Mouse (Mus musculus): ENCODE data around the gene Stk10.

Stk10 gene

DNA sequence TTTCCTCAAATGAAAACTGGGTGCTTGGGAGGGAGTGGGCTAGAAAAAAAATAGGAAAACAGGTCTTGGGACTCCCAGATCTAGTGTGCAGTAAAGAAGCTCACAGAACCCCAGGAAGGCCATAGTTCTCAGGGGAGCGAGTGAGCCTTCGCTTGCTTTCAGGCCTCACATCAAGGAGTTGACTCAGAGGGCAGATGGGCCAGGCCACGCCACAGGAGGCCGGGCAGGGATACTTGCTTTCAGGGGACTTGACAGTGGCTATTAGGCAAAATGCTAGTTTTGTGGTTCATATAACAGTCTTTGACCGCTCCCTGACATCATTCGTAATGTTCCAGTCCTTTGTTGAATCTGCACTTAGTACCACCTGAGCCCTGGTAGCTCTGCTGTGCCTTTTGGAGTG is 90.8 kb downstream of the Stk10 start:
- in situ Hi-C loops (cut with MboI, MseI), result loop anchor here (25.0 kb wide), 1 partner anchor 513 kb away; the partner anchor contains the start of gene Fgf18

DNA sequence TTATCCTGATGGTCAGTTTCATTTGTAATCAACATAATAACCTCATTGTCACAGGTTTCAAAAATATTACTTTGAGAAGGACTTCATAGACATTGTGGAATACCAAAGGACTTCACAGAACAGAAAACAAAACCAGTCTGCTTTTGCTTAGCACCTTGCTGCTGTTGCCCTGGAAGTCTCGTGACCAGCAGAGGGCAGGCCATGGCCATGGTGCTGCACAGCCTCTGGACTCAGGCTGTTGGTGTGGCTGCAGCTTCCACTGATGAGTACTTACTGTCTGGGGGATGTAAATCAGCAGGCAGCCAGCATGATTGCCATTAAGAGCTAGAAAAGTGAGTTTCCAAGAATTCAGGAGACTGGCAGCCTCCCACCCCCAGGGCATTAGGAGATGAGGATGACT is 92.6 kb downstream of the Stk10 start:
- in situ Hi-C loops (cut with MboI, MseI), result loop anchor here (5.0 kb wide), 1 partner anchor 82 kb away; no protein-coding TSS in a partner anchor

- in situ Hi-C loops (cut with MboI, MseI), result loop anchor here (5.0 kb wide), 1 partner anchor 81 kb away; no protein-coding TSS in a partner anchor
Measured at GRCm38 (mm10) chr11:32626079-32626478, 93.0 kb downstream of the Stk10 start.

GRCm38 (mm10) chr11:32627900-32628299 is 94.8 kb downstream of the Stk10 start:
- in situ Hi-C loops (cut with MboI, MseI), result loop anchor here (5.0 kb wide), 1 partner anchor 79 kb away; no protein-coding TSS in a partner anchor

DNA sequence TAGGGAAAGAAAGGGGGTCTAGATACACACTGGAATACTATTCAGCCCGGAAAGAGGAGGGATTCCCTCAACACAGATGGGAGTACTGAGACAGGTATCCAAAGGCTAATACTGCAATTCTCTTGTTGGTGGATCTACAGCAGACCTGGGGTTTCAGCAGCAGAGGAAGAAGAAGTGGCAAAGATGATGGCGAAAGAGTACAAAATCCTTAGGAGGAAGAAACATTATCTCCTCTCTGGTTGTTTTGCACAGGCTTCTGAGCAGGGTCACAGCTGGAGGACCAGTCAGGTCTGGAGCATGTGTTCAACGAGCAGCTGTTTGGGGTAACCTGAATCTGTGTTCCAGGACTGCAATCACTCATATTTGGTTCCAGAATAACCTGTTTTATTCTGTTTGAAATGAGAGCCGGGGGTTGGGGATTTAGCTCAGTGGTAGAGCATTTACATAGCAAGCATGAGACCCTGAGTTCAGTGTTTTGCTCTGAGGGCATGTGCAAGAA is 96.7 kb downstream of the Stk10 start:
- in situ Hi-C loops (cut with MboI, MseI), result loop anchor here (5.0 kb wide), 1 partner anchor 78 kb away; no protein-coding TSS in a partner anchor

DNA sequence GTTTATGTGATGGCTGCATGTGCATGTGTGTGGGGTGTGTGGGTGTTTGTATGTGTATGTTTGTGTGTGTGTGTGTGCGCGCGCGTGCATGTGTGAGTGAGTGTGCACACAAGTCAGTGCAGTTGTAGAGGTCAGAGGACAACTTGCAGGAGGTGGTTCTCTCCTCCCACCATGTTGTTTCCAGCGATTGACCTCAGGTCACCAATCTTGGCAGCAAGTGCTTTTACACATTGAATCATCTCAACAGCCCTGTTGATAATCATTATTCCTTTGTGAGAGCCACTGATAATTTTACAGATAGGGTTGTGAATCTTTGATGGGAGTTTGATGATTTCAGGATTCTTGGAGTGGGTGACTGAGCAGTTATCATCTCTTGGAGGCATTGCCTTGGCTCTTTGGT is 99.6 kb downstream of the Stk10 start:
- in situ Hi-C loops (cut with MboI, MseI), result no loop called here

- in situ Hi-C loops (cut with MboI, MseI), result no loop called here
Measured at GRCm38 (mm10) chr11:32633542-32633941, 100.4 kb downstream of the Stk10 start.

GRCm38 (mm10) chr11:32634143-32634542 is 101.0 kb downstream of the Stk10 start:
- in situ Hi-C loops (cut with MboI, MseI), result no loop called here

GRCm38 (mm10) chr11:32634842-32635241 is 101.7 kb downstream of the Stk10 start:
- in situ Hi-C loops (cut with MboI, MseI), result no loop called here

DNA sequence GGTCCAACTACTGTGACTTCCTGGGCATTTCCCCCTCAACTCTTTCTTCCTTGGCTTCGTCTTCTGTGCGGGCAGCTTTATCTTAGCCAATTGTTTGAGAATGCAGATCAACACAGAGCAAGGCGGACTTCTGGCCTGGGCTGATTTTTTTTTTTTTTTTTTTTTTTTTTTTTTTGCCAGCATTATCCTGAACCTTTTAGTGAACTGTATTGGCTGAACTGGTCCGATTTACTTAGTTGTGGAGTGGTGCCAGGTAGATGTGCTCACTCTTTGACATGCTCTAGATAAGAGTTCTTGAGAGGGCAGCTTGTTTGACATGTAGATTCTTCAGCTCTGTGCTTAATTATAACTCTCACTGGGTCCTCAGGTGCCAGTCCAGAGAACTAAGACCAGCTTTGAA is 103.2 kb downstream of the Stk10 start:
- in situ Hi-C loops (cut with MboI, MseI), result no loop called here

DNA sequence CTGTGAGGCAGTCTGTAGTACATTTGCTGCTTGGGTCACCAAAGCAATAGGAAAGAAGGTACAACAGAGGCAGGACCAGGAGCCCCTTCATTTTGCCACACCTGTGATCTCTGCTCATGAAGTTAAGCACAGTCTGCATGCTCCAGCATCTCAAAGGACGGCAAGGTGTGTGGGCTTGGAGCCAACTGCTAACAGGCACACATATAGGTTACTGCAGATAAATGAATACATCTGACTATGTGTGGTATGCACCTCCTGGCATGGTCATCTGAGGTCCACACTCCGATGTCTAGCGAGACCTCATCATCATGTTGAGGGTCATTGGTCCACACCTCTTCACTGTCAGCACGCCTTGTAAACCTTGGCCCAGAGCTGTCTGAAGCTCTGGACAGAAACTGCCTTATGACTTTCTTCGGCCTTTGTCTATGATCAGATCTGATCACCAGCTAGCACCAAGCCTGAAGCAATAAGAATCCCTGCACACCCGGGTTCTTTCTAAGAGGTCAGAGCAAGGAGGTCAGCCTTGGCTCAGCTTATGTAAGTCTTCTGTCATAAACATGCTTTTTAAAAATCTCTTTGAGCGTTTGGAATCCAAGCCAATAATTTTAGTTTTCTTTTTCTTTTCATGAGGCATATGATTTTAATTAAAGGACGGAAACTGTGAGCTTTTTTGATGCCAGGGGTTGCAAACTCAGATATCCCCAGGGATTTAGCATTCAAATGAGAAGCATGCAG is 105.6 kb downstream of the Stk10 start:
- in situ Hi-C loops (cut with MboI, MseI), result no loop called here

DNA sequence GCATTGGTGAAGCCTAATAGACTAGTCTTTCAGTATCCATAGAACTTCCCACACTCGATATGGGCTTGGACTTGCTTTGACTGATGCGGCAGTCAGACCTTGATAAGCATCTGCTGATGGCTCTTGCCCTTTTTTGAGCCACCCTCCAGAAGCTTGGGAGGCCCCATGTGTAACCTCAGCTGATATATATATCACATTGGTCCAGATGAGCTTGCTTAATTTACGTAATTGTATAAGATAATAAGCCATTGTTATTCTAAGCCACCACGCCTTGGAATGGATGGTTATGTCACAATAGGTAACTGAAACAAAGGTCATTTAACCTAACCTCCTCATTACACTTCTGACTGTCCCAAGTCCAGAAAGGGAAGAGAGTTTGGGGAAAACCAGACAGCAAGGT is 107.5 kb downstream of the Stk10 start:
- in situ Hi-C loops (cut with MboI, MseI), result no loop called here

DNA sequence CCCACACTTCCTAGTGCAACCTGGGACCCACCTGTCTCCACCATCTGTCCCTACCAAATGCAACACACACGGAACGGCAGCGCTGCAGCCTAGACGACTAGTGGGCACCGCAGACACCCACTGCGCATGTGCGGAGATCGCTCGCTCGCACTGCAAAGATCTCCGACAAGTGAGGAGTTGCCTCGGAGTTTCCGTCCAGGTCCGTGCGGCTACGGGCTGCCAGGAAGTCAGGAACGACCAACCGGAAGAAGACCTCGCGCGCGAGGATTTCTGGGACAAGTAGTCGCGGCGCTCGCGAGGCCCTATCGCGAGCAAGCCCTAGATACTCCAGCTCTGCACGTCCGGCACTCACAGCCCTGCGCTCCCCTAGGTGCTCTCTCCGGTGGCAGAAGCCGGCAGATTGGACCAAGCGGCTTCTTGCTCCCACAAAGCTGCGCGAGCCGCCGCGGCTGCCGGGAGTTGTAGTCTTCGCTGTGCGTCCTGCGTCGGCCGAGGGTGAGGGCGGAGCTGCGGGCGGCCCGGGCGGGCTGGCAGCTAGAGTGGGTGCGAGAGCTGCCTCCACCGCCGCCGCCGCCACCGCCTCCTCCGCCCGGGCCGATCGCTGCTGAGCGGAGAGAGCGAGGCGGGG is 109.3 kb downstream of the Stk10 start, which contains the start of gene Fbxw11:
Fbxw11 (plus strand) TSS at position 476 of the 628 bp plus-strand sequence.
- in situ Hi-C loops (cut with MboI, MseI), result no loop called here

- in situ Hi-C loops (cut with MboI, MseI), result no loop called here
Measured at GRCm38 (mm10) chr11:32642899-32643886, 110.1 kb downstream of the Stk10 start.

GRCm38 (mm10) chr11:32644010-32644409 is 110.9 kb downstream of the Stk10 start:
- in situ Hi-C loops (cut with MboI, MseI), result no loop called here

GRCm38 (mm10) chr11:32647265-32647664 is 114.2 kb downstream of the Stk10 start:
- in situ Hi-C loops (cut with MboI, MseI), result no loop called here

- in situ Hi-C loops (cut with MboI, MseI), result no loop called here
Measured at GRCm38 (mm10) chr11:32650236-32650749, 117.2 kb downstream of the Stk10 start.

- in situ Hi-C loops (cut with MboI, MseI), result no loop called here
Measured at GRCm38 (mm10) chr11:32650893-32651590, 117.9 kb downstream of the Stk10 start.

DNA sequence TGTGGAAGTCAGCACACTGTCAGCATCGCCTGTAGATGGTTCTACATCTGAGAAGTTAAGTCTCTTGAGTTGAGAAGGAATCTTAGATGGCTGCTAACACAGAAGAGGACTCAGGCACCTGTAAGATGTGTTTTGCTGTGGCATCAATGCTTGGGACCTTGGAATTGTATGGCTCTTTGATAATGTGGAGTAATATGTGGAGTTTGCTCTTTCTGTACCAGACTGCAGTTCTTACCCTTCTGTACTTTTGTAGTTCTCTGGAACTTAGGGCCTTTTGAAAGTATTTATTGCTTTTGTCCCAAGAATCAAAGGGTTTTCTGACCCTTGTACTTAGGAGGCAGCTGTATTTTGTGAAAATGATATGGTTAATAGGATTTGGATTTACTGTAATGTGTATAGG is 118.6 kb downstream of the Stk10 start:
- in situ Hi-C loops (cut with MboI, MseI), result no loop called here

DNA sequence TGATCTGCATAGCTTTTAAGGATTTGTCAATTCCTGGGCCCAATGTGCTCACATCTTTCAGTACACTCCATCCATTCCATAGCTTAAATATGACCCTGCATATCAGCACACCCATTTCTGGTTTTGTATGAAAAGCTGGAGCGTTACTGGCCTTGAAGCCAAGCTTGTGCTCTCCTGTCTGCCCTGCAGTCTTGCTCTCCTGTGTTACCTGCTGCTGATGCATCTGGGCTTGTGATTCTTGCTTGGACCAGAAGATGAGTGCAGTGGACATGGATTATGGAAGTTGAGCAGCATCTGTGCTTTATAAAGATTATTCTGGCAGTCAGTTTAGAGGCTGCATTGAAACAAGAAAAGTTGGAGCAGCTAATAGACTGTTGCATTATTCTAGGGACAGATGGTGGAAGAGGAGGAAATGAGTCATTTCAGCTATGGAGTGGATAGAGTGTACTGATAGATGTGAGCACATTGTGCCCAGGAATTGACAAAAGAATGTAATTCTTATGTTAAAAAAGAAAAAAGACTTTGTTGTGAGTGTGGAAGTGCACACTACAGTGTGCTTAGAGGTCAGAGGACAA is 129.1 kb downstream of the Stk10 start:
- in situ Hi-C loops (cut with MboI, MseI), result no loop called here
